Mouse (Mus musculus) left cerebral cortex, adult 18-20 months (tissue): ENCODE measurements at regions not wholly inside any gene's neighbourhood (a gene's known extent, or its start where the extent isn't known, plus 50 kb on each side); places are given as distances from the start of the nearest gene placed in this dataset.

Experiments used
- DNase-seq, 2 experiments: peaks; one replicate each; pipeline ENCODE4 v3.0.0; 2021 to 2022; ENCODE audit warnings: low spot score in 2 of 2, mixed read lengths in 1 of 2

GRCm38 (mm10) chr1:26909926-26910665 is 222.8 kb upstream of the 4931408C20Rik start:
- peak; percentile 44 to 62 for DNase-seq

- peak in 1 of 2 experiments; percentile 14 for DNase-seq
Measured at GRCm38 (mm10) chr1:26902306-26902705, 215.0 kb upstream of the 4931408C20Rik start.

- no peak for DNase-seq
Measured at GRCm38 (mm10) chr1:26857433-26857832, 170.2 kb upstream of the 4931408C20Rik start.

GRCm38 (mm10) chr1:26853802-26854201 is 166.5 kb upstream of the 4931408C20Rik start:
- DNase-seq: no peak

GRCm38 (mm10) chr1:26809259-26809658 is 122.0 kb upstream of the 4931408C20Rik start:
- DNase-seq: no peak

GRCm38 (mm10) chr1:26765076-26765475 is 77.8 kb upstream of the 4931408C20Rik start:
- no peak for DNase-seq
